Mouse (Mus musculus) limb, embryonic 14.5 days (tissue): ENCODE measurements around the gene Yod1. TPM values are rescaled to one million over a fixed set of nuclear protein-coding genes. Genes with fewer than 3 reads are reported as not detected.
A peak's percentile ranks its signal among the peaks of the same experiment; 100 is the strongest.

ENCODE experiments used
- ATAC-seq: fragments of 200-750 bp; cut with Nextera tagmentation; 2 replicates; pipeline ENCODE4 v1.8.0; 2017; ENCODE audit warnings: low read depth, moderate number of reproducible peaks, moderate TSS enrichment; ENCODE audit not compliant: low FRiP score
- DNase-seq: peaks from one replicate; pipeline ENCODE4 v3.0.0-alpha.2; 2015; ENCODE audit warnings: low spot score
- H3K27ac ChIP-seq: fragments of 300-500 bp; sonication (generic); replicated peaks from 2 replicates; pipeline ENCODE4 v1.5.1; 2014; ENCODE audit warnings: low read depth, mild to moderate bottlenecking, low read length, moderate library complexity, mixed read lengths
- H3K27me3 ChIP-seq: fragments of 300-500 bp; sonication (generic); 2 replicates; pipeline ENCODE4 v1.6.1; 2014; ENCODE audit warnings: low read length, mixed read lengths; ENCODE audit not compliant: control insufficient read depth, insufficient read depth
- H3K36me3 ChIP-seq: fragments of 300-500 bp; sonication (generic); 2 replicates; pipeline ENCODE4 v1.6.1; 2014; ENCODE audit warnings: mild to moderate bottlenecking, low read length, moderate library complexity, mixed read lengths; ENCODE audit not compliant: control insufficient read depth, insufficient read depth
- H3K4me1 ChIP-seq: fragments of 300-500 bp; sonication (generic); 2 replicates; pipeline ENCODE4 v1.6.1; 2014; ENCODE audit warnings: antibody characterized with exemption, low read length, mixed read lengths; ENCODE audit not compliant: control insufficient read depth, insufficient read depth
- H3K4me2 ChIP-seq: fragments of 300-500 bp; sonication (generic); replicated peaks from 2 replicates; pipeline ENCODE4 v1.6.1; 2014; ENCODE audit warnings: low read depth, mild to moderate bottlenecking, low read length, moderate library complexity; ENCODE audit not compliant: severe bottlenecking
- H3K4me3 ChIP-seq: fragments of 300-500 bp; sonication (generic); replicated peaks from 2 replicates; pipeline ENCODE4 v1.5.1; 2014; ENCODE audit warnings: low read length
- H3K9ac ChIP-seq: fragments of 300-500 bp; sonication (generic); 2 replicates; pipeline ENCODE4 v1.6.1; 2014; ENCODE audit warnings: mild to moderate bottlenecking, low read depth, low read length, moderate library complexity; ENCODE audit not compliant: severe bottlenecking
- H3K9me3 ChIP-seq: fragments of 300-500 bp; sonication (generic); 2 replicates; pipeline ENCODE4 v1.6.1; 2016; ENCODE audit warnings: low read length; ENCODE audit not compliant: control insufficient read depth
- POLR2A ChIP-seq: fragments of 200-500 bp; IDR thresholded peaks from 2 replicates; pipeline ENCODE4 v1.8.0; 2012; ENCODE audit warnings: inconsistent platforms, mild to moderate bottlenecking, moderate library complexity, borderline replicate concordance; ENCODE audit not compliant: insufficient read depth, insufficient read length; ENCODE audit errors: extremely low read depth
- WGBS: fragments of 180-500 bp; shearing (Covaris S2); extraction: QIAGEN DNeasy Blood & Tissue Kit; methylation state at CpG from one replicate; pipeline ENCODE4 v1.1.7; 2014; 5-methylcytosine and 5-hydroxymethylcytosine counted together
- polyA plus RNA-seq, 2 experiments: library from polyadenylated mRNA; depleted of rRNA in 1 of 2; stranded (reverse) in 1 of 2; unstranded in 1 of 2; fragments of >200 nt; fragmentation: Nextera tagmentation in 1 of 2; extraction: Ambion mirVana in 1 of 2; gene quantifications; 2 replicates each; pipeline versions ENCODE4 v1.2.1 to v1.2.3; 2012 to 2014

Yod1 gene
- polyA plus RNA-seq, 2 experiments = 2.9 to 7.2 TPM

DNA sequence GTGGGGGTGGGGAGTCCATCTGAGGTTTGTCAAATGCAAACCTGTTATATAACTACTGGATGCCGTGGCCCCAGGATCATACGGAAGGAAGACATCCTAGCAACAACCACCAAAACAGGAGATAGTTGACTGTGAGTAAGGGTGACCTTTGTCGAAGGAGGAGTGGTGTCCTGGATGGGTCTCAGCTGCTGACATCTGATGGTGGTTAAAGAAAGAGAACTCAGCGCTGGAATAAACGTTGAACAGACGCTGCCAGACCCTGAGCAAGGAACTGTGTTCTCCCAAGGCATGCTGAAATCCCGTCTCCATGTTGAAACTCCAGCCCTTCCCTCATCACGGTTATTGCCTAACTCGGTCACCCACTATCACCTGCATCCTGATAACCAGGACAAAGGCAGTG is 42.6 kb downstream of the Yod1 start:
- DNase-seq (no peak), ATAC-seq (no peak)
- no peak for TF ChIP-seq POLR2A
- no peak overlapping the region for H3K4me3 ChIP-seq
- H3K27me3 ChIP-seq = no peaks in the 10 kb centered on the region
- H3K9me3 ChIP-seq = no peaks in the 10 kb centered on the region
- H3K36me3 ChIP-seq = no peaks in the 10 kb centered on the region
- H3K9ac ChIP-seq = no peak overlapping the region
- 80% methylated on average over 9 of the region's 9 CpGs for WGBS
- no peak overlapping the region for H3K4me2 ChIP-seq
- H3K27ac ChIP-seq = no peak overlapping the region
- H3K4me1 ChIP-seq = no peaks in the 10 kb centered on the region

DNA sequence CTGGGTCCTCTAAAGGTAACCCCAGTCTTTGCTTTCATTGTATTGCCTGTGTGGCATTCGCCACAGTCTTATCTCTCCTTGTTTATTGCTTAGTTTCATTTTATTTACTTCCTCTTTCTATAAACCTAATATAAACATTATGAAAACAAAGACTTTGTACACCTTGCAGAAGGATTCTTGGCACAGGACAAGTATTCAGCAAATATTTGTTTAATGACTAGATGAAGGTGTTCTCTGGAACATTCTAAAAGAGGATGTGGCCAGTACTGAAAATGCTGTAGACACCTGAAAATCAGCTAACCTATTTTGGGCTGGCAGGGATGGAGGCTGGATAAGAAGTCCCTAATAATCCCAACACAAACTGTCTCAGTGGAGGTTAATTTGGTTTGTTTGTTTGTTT is 44.5 kb downstream of the Yod1 start:
- Histone ChIP-seq H3K9me3 (no peaks in the 10 kb centered on the region), H3K27me3 (no peaks in the 10 kb centered on the region), H3K27ac (no peak overlapping the region), H3K4me2 (no peak overlapping the region), H3K4me1 (no peaks in the 10 kb centered on the region), H3K4me3 (no peak overlapping the region), H3K9ac (no peak overlapping the region), H3K36me3 (no peaks in the 10 kb centered on the region)
- WGBS = 84% methylated on average over 1 of the region's 1 CpGs
- DNase-seq (no peak), ATAC-seq (no peak)
- no peak for TF ChIP-seq POLR2A

DNA sequence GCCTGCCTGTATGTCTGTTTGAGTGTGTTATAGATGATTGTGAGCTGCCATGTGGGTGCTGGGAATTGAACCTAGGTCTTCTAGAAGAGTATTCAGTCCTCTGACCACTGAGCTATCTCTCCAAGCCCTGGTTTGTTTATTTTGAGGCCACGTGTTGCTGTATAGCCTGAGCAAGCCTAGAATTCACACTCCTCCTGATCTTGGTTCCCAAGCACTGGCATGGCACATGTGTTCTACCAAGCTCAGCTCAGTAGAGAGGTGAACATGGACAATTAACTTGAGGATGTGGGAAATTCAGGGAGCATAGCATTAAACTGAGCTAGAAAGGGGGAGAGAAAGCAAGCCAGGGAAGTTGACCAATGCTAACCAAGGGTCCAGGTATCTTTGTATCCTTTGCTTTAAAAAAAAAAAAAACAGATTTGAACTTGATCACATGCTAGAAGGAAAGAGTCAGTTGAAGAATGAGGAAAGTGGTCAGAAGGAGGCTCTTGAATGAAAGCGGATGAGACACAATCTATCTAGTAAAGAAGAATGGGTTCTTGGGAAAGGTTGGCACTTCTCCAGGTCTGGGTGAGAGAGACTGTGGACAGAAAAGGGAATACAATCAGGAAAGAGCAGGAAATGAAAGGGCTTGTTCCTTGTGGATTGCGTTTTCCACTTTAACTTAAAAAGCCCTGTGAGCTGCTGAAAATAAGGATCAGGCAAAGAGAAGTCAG is 45.1 kb downstream of the Yod1 start:
- TF ChIP-seq POLR2A = no peak
- no peaks in the 10 kb centered on the region for H3K36me3 ChIP-seq
- H3K27ac ChIP-seq = no peak overlapping the region
- H3K27me3 ChIP-seq = no peaks in the 10 kb centered on the region
- ATAC-seq = no peak
- 82% methylated on average over 3 of the region's 3 CpGs for WGBS
- H3K4me2 ChIP-seq = no peak overlapping the region
- no peak overlapping the region for H3K9ac ChIP-seq
- no peaks in the 10 kb centered on the region for H3K9me3 ChIP-seq
- no peak overlapping the region for H3K4me3 ChIP-seq
- no peaks in the 10 kb centered on the region for H3K4me1 ChIP-seq
- no peak for DNase-seq

DNA sequence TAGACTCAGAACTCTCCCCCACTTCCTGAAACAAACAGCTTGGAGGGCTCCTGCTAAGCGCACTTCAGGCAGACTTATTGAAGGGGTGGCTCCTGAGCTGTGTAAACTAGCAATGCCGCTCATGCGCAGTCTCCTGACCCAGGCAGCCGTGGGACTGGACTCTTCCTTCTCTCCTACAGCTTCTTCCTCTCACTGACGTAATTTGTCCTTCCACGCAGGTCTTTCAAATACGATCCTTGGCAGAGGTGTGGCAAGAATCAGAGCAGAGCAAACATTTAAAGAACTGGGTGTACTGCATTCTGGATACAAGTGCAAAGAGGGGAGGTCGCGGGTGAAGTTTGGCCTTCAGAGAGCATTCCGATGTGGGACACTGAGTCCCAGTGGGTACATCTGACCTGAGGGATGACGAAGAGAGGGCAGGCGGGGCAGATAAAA is 46.9 kb downstream of the Yod1 start:
- no peak overlapping the region for H3K4me2 ChIP-seq
- ATAC-seq = no peak
- DNase-seq = no peak
- TF ChIP-seq POLR2A = no peak
- no peak overlapping the region for H3K27ac ChIP-seq
- no peak overlapping the region for H3K4me3 ChIP-seq
- no peak overlapping the region for H3K9ac ChIP-seq
- 82% methylated on average over 12 of the region's 12 CpGs for WGBS
- no peaks in the 10 kb centered on the region for H3K27me3 ChIP-seq
- no peaks in the 10 kb centered on the region for H3K9me3 ChIP-seq
- no peaks in the 10 kb centered on the region for H3K36me3 ChIP-seq
- no peaks in the 10 kb centered on the region for H3K4me1 ChIP-seq

DNA sequence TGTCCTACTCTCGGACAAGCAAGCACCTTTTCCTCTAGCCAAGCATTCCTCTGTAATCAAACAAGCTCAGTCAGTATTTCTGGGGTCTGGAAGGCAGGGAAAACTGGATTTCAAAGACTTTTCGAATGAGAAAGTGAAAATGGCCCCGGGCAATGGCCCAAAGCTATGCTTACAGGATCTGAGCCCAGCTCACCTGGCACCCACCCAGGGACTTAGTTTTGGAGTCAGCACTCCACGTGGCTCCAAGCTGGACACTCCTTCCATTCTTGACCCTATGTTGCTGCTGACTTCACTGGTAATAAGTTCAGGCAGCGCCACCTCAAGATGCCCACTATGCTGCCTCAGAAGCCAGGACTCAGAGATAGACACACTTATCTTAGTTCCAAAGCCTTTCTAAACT is 49.9 kb downstream of the Yod1 start:
- 79% methylated on average over 5 of the region's 5 CpGs for WGBS
- DNase-seq = peak; percentile 2
- no peak overlapping the region for H3K4me3 ChIP-seq

More for the DNA sequence above, 49.9 kb downstream of the Yod1 start:
- no peak overlapping the region for H3K9ac ChIP-seq
- no peak for ATAC-seq
- H3K36me3 ChIP-seq = no peaks in the 10 kb centered on the region
- no peak for TF ChIP-seq POLR2A
- H3K27me3 ChIP-seq = no peaks in the 10 kb centered on the region
- no peak overlapping the region for H3K27ac ChIP-seq
- no peaks in the 10 kb centered on the region for H3K9me3 ChIP-seq
- H3K4me1 ChIP-seq = no peaks in the 10 kb centered on the region
- H3K4me2 ChIP-seq = no peak overlapping the region
